Mouse (Mus musculus) midbrain, postnatal 0 days (tissue): Measurements from ENCODE around the gene N4bp2l1. TPM values are rescaled to one million over a fixed set of nuclear protein-coding genes. Genes with fewer than 3 reads are reported as not detected.

Experiments used
- ATAC-seq: fragments of 200-750 bp; cut with Nextera tagmentation; 2 replicates; pipeline ENCODE4 v1.8.0; 2017; ENCODE audit warnings: moderate number of reproducible peaks, mild to moderate bottlenecking, moderate TSS enrichment, moderate library complexity; ENCODE audit not compliant: low FRiP score
- DNase-seq: peaks from one replicate; pipeline ENCODE4 v3.0.0-alpha.2; 2015; ENCODE audit warnings: low spot score
- H3K27ac ChIP-seq: fragments of 300-500 bp; sonication (generic); 2 replicates; pipeline ENCODE4 v1.5.1; 2014; ENCODE audit warnings: low read depth, mild to moderate bottlenecking, low read length, mixed read lengths
- H3K27me3 ChIP-seq: fragments of 300-500 bp; sonication (generic); 2 replicates; pipeline ENCODE4 v1.6.1; 2014; ENCODE audit warnings: low read length, control low read depth, mixed read lengths; ENCODE audit not compliant: insufficient read depth
- H3K36me3 ChIP-seq: fragments of 300-500 bp; sonication (generic); 2 replicates; pipeline ENCODE4 v1.6.1; 2014; ENCODE audit warnings: low read length, control low read depth, mixed read lengths; ENCODE audit not compliant: insufficient read depth
- H3K4me1 ChIP-seq: fragments of 300-500 bp; sonication (generic); 2 replicates; pipeline ENCODE4 v1.6.1; 2014; ENCODE audit warnings: mild to moderate bottlenecking, control low read depth, antibody characterized with exemption, low read length, mixed read lengths; ENCODE audit not compliant: insufficient read depth
- H3K4me2 ChIP-seq: fragments of 300-500 bp; sonication (generic); 2 replicates; pipeline ENCODE4 v1.6.1; 2014; ENCODE audit warnings: low read depth, mild to moderate bottlenecking, low read length, mixed read lengths; ENCODE audit not compliant: poor library complexity, severe bottlenecking
- H3K4me3 ChIP-seq: fragments of 300-500 bp; sonication (generic); 2 replicates; pipeline ENCODE4 v1.5.1; 2014; ENCODE audit warnings: low read depth, mild to moderate bottlenecking, low read length, moderate library complexity
- H3K9ac ChIP-seq: fragments of 300-500 bp; sonication (generic); replicated peaks from 2 replicates; pipeline ENCODE4 v1.6.1; 2014; ENCODE audit warnings: mild to moderate bottlenecking, low read length, moderate library complexity, mixed read lengths; ENCODE audit not compliant: poor library complexity, severe bottlenecking
- H3K9me3 ChIP-seq: fragments of 300-500 bp; sonication (generic); 2 replicates; pipeline ENCODE4 v1.6.1; 2016; ENCODE audit warnings: low read length, control low read depth
- CTCF ChIP-seq: IDR thresholded peaks from 2 replicates; pipeline ENCODE4 v1.5.1; 2016; ENCODE audit warnings: antibody characterized with exemption, mild to moderate bottlenecking
- WGBS: fragments of 180-500 bp; shearing (Covaris S2); extraction: QIAGEN DNeasy Blood & Tissue Kit; methylation state at CpG from one replicate; pipeline ENCODE4 v1.1.7; 2014; 5-methylcytosine and 5-hydroxymethylcytosine counted together
- polyA plus RNA-seq: library from polyadenylated mRNA; unstranded; fragments of >200 nt; fragmentation: Nextera tagmentation; extraction: Ambion mirVana; gene quantifications from 2 replicates; pipeline ENCODE4 v1.2.1, GENCODE M21; 2015
- total RNA-seq: library from RNA; depleted of rRNA; stranded (reverse); fragments of >200 nt; gene quantifications from 2 replicates; pipeline ENCODE4 v1.2.3, GENCODE M21; 2014

The N4bp2l1 gene
- total and polyA plus RNA-seq, 2 experiments from 2014 or later = 16.8 to 38.0 TPM

- Histone ChIP-seq H3K9me3 (no peaks in the 10 kb centered on the region), H3K4me3 (no peak overlapping the region), H3K4me1 (peaks cover 7% of the 10 kb centered on the region; the same call in 1 of the 2 replicates), H3K27ac (no peak overlapping the region), H3K27me3 (no peaks in the 10 kb centered on the region), H3K36me3 (0 out of 2 replicates have a peak, but pooled peaks cover 4% of the 10 kb centered on the region), H3K9ac (no peak overlapping the region), H3K4me2 (no peak overlapping the region)
- ATAC-seq (no peak), DNase-seq (peak; percentile 9)
- no peak for TF ChIP-seq CTCF
- WGBS = 54% methylated on average over 11 of the region's 11 CpGs
Measured at GRCm38 (mm10) chr5:150595366-150596016, 1.5 kb downstream of the N4bp2l1 start.

- DNase-seq (no peak), ATAC-seq (peak; percentile 68)
- peak overlapping the region; percentile 33 for H3K27ac ChIP-seq
Measured at GRCm38 (mm10) chr5:150594649-150595339, 2.2 kb downstream of the N4bp2l1 start.

GRCm38 (mm10) chr5:150593756-150594648 is 3.0 kb downstream of the N4bp2l1 start:
- Histone ChIP-seq H3K4me3 (peak overlapping the region; percentile 89), H3K36me3 (0 out of 2 replicates have a peak, but pooled peaks cover 4% of the 10 kb centered on the region), H3K4me1 (peaks cover 7% of the 10 kb centered on the region; the same call in 1 of the 2 replicates), H3K27ac (peak overlapping the region; percentile 33), H3K9me3 (no peaks in the 10 kb centered on the region), H3K4me2 (peak overlapping the region; percentile 92), H3K27me3 (no peaks in the 10 kb centered on the region), H3K9ac (peak overlapping the region; percentile 60)
- WGBS = under 1% methylated on average over 67 of the region's 102 CpGs
- DNase-seq (peak; percentile 72), ATAC-seq (peak; percentile 84)
- TF ChIP-seq CTCF = no peak

More at GRCm38 (mm10) chr5:150594649-150595339, 2.2 kb downstream of the N4bp2l1 start:
- WGBS = 6% methylated on average over 17 of the region's 17 CpGs
- H3K9me3 ChIP-seq = no peaks in the 10 kb centered on the region
- peak overlapping the region; percentile 60 for H3K9ac ChIP-seq
- H3K4me1 ChIP-seq = peaks cover 7% of the 10 kb centered on the region; the same call in 1 of the 2 replicates
- no peak for TF ChIP-seq CTCF
- H3K27me3 ChIP-seq = no peaks in the 10 kb centered on the region
- peak overlapping the region; percentile 92 for H3K4me2 ChIP-seq
- H3K4me3 ChIP-seq = peak overlapping the region; percentile 89
- H3K36me3 ChIP-seq = 0 out of 2 replicates have a peak, but pooled peaks cover 4% of the 10 kb centered on the region

DNA sequence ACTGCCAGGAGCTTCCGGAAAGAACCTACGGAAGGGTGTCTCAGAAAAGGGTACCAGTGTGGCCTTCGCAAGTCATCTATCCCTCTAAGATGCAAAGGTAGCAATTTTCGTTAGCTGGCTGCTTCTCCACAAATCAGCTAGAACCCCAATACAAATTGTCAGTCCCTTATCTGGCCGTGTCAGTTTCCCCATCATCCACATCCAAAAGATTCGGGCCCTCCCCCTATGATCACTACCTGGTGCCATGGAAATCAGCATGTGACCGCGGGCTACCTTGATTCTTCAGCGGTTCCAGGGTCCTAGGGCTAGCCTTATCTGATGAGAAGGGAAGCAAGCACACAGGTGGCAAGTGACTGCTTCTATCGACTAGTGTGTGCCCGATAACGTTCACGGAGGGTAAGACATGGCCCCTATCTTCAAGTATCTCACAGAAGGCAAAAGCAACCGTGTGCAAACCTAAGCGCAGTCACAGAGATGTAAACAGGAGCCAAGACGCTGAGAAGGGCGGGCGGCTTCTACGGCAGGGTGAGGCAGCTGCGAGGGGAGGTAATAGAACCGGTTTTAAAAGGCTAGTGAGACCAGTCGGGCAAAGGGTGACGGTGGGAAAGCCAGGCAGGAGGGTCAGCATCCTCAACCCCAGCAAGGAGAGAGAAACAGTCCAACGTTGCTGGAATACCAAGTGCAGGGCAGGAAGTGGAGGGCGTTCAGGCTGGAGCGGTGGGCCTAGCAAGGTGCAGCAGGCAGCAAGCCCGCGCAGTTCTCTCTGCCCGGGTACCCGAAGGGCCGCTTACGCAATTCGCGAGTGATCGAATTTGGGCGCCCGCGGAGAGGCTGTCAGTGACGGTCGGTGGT is 3.9 kb downstream of the N4bp2l1 start:
- WGBS = 10% methylated on average over 40 of the region's 40 CpGs
- DNase-seq (peak; percentile 65), ATAC-seq (peak; percentile 59)
- Histone ChIP-seq H3K9ac (peak overlapping the region; percentile 60), H3K4me2 (peak overlapping the region; percentile 92), H3K4me1 (peaks cover 7% of the 10 kb centered on the region; the same call in 1 of the 2 replicates), H3K9me3 (no peaks in the 10 kb centered on the region), H3K27ac (peak overlapping the region; percentile 33), H3K27me3 (no peaks in the 10 kb centered on the region), H3K36me3 (0 out of 2 replicates have a peak, but pooled peaks cover 4% of the 10 kb centered on the region), H3K4me3 (peak overlapping the region; percentile 89)
- TF ChIP-seq CTCF = no peak
